Mouse (Mus musculus): ENCODE data around the gene Nps. TPM values are rescaled to one million over a fixed set of nuclear protein-coding genes. Genes with fewer than 3 reads are reported as not detected.
"Not testable (repeated sequence)": the region's sequence is repeated elsewhere in the genome, so short reads cannot be mapped to it uniquely, and the experiment has no call there.

The Nps gene
- not detected in 2 replicates for polyA plus RNA-seq (2014; fragmentation: Nextera tagmentation; extraction: Ambion mirVana)

GRCm38 (mm10) chr7:135258053-135258753 lies at the start of gene Nps:
Gene Nps, plus strand, starts transcription at chr7:135258703.
- H3K27ac ChIP-seq (ENCODE audit: low read depth, low read length); H3K4me2 ChIP-seq (ENCODE audit: low read depth); H3K4me3 ChIP-seq (ENCODE audit: low read depth, low read length); H3K9me3 ChIP-seq (ENCODE audit: control insufficient read depth, low read length); H3K4me1 ChIP-seq (ENCODE audit: control insufficient read depth, insufficient read depth, low read length); DNase-seq (ENCODE audit: low spot score); H3K27me3 ChIP-seq (ENCODE audit: control insufficient read depth, insufficient read depth, low read length); H3K9ac ChIP-seq (ENCODE audit: low read length); ATAC-seq (ENCODE audit: insufficient read depth, low FRiP score, low TSS enrichment); H3K36me3 ChIP-seq (ENCODE audit: control insufficient read depth, insufficient read depth, low read length): not testable (repeated sequence)
- 90% methylated on average over 19 of the region's 19 CpGs for WGBS

DNA sequence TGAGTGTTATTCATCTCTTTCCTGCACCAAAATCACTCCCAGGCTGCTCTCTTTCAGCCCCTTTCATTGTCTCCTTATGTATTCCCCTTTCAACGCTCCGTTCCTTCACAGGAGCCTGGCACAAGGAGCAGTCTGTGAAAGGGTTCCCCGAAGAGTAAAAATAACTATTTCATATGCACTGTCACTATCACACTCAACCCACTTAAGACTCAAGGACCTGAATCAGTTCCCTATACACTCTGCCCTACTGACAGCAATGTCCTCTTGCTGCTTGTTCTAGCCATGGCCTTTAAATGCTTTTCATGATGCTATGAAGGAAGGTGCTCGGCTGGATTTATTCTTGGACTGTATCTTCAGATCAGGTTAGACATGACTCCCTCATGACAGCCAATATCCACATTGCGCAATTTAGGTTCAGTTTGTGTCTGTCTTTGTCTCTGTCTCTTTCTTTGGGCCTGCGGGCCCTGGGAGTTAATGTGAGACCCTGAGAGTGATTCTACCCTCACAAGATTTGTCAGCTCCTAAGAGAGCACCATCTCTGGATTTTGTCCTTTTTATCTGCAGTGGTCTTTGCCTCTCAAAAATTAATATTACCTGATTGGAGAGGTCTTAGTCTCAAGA lies 49.4 kb upstream of the Nps start:
- DNase-seq (ENCODE audit: low spot score) = no peak
- H3K4me2 ChIP-seq (ENCODE audit: low read depth) = no peak overlapping the region
- no peaks in the 10 kb centered on the region for H3K9me3 ChIP-seq (ENCODE audit: control insufficient read depth, low read length)
- 87% methylated on average over 6 of the region's 6 CpGs for WGBS
- H3K27ac ChIP-seq (ENCODE audit: low read depth, low read length) = no peak overlapping the region
- H3K9ac ChIP-seq (ENCODE audit: low read length) = no peak overlapping the region
- H3K4me3 ChIP-seq (ENCODE audit: low read depth, low read length) = no peak overlapping the region
- no peaks in the 10 kb centered on the region for H3K27me3 ChIP-seq (ENCODE audit: control insufficient read depth, insufficient read depth, low read length)
- no peak for ATAC-seq (ENCODE audit: insufficient read depth, low FRiP score, low TSS enrichment)
- H3K36me3 ChIP-seq (ENCODE audit: control insufficient read depth, insufficient read depth, low read length) = no peaks in the 10 kb centered on the region
- no peaks in the 10 kb centered on the region for H3K4me1 ChIP-seq (ENCODE audit: control insufficient read depth, insufficient read depth, low read length)

- Histone ChIP-seq H3K4me3 (ENCODE audit: low read depth, low read length) (no peak overlapping the region), H3K27me3 (ENCODE audit: control insufficient read depth, insufficient read depth, low read length) (no peaks in the 10 kb centered on the region), H3K9me3 (ENCODE audit: control insufficient read depth, low read length) (no peaks in the 10 kb centered on the region), H3K4me2 (ENCODE audit: low read depth) (no peak overlapping the region), H3K27ac (ENCODE audit: low read depth, low read length) (no peak overlapping the region), H3K4me1 (ENCODE audit: control insufficient read depth, insufficient read depth, low read length) (no peaks in the 10 kb centered on the region), H3K36me3 (ENCODE audit: control insufficient read depth, insufficient read depth, low read length) (no peaks in the 10 kb centered on the region), H3K9ac (ENCODE audit: low read length) (no peak overlapping the region)
- ATAC-seq (ENCODE audit: insufficient read depth, low FRiP score, low TSS enrichment) (no peak), DNase-seq (ENCODE audit: low spot score) (no peak)
Observed at GRCm38 (mm10) chr7:135210296-135210695, 48.2 kb upstream of the Nps start.

DNA sequence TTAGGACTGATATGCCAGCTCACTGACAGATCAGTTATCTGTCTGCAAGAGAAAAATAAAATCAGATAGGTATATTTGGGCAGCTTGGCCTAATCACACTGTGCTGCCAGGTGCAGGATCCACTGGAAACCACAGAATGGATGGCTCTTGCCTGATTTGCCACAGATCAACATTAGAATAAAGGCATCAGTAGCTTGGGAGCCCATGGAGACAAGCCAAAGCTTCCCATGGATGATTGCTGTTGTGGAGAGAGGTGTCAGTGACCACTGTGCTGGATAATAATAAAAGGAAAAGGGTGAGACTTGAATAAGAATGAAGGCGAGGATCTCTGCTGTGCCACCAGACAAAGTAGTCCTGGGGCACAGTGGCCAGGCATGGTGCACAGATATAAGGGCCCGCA lies 47.7 kb upstream of the Nps start:
- no peaks in the 10 kb centered on the region for H3K9me3 ChIP-seq (ENCODE audit: control insufficient read depth, low read length)
- H3K27ac ChIP-seq (ENCODE audit: low read depth, low read length) = no peak overlapping the region
- H3K4me2 ChIP-seq (ENCODE audit: low read depth) = no peak overlapping the region
- no peaks in the 10 kb centered on the region for H3K36me3 ChIP-seq (ENCODE audit: control insufficient read depth, insufficient read depth, low read length)
- no peak for ATAC-seq (ENCODE audit: insufficient read depth, low FRiP score, low TSS enrichment)
- H3K9ac ChIP-seq (ENCODE audit: low read length) = no peak overlapping the region
- no peaks in the 10 kb centered on the region for H3K4me1 ChIP-seq (ENCODE audit: control insufficient read depth, insufficient read depth, low read length)
- no peaks in the 10 kb centered on the region for H3K27me3 ChIP-seq (ENCODE audit: control insufficient read depth, insufficient read depth, low read length)
- no peak overlapping the region for H3K4me3 ChIP-seq (ENCODE audit: low read depth, low read length)
- WGBS = 87% methylated on average over 2 of the region's 2 CpGs
- no peak for DNase-seq (ENCODE audit: low spot score)

DNA sequence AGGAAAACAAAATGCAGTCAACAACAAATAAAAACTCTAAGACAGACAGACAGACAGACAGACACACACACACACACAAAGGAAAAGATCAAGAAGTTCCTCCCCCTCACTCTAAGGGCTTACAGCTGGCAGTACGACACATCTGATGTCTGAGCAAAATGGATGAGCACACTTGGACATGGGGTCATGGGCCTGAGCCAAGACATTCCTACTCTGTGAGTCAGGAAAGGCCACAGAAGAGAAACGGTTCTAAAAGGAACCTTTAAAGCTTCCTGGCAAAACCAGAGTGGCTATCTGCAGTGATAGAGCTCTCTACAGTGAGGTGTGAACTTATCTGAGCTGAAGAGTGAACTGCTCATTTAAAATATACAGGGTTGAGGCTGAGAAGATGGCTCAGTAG lies 46.0 kb upstream of the Nps start:
- no peak for DNase-seq (ENCODE audit: low spot score)
- Histone ChIP-seq H3K27ac (ENCODE audit: low read depth, low read length) (no peak overlapping the region), H3K4me3 (ENCODE audit: low read depth, low read length) (no peak overlapping the region), H3K9ac (ENCODE audit: low read length) (no peak overlapping the region), H3K36me3 (ENCODE audit: control insufficient read depth, insufficient read depth, low read length) (no peaks in the 10 kb centered on the region), H3K27me3 (ENCODE audit: control insufficient read depth, insufficient read depth, low read length) (no peaks in the 10 kb centered on the region), H3K9me3 (ENCODE audit: control insufficient read depth, low read length) (no peaks in the 10 kb centered on the region), H3K4me2 (ENCODE audit: low read depth) (no peak overlapping the region), H3K4me1 (ENCODE audit: control insufficient read depth, insufficient read depth, low read length) (no peaks in the 10 kb centered on the region)
- ATAC-seq (ENCODE audit: insufficient read depth, low FRiP score, low TSS enrichment) = no peak
- WGBS = 66% methylated on average over 2 of the region's 2 CpGs

GRCm38 (mm10) chr7:135221475-135221874 lies 37.0 kb upstream of the Nps start:
- 86% methylated on average over 2 of the region's 2 CpGs for WGBS
- no peak for ATAC-seq (ENCODE audit: insufficient read depth, low FRiP score, low TSS enrichment)

DNA sequence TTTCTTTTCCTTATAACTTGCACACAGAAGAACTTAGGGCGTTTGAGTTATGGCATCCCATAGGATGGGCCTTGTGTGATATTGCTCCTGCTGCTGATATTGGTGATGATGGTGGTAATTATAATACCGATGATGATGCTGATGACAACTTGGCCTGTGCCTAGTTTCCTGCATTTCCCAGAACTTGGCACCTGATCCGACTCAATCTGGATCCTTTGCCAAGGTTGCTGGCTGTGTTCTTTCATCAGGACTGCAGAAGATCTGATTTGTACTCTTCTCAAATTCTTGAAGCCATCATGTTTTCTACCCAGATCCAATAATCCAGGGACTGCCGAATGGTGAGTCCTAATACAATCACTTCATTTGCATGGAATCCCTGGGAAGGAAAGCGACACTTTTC lies 32.5 kb upstream of the Nps start:
- Histone ChIP-seq H3K9me3 (ENCODE audit: control insufficient read depth, low read length) (no peaks in the 10 kb centered on the region), H3K27me3 (ENCODE audit: control insufficient read depth, insufficient read depth, low read length) (no peaks in the 10 kb centered on the region), H3K27ac (ENCODE audit: low read depth, low read length) (no peak overlapping the region), H3K4me1 (ENCODE audit: control insufficient read depth, insufficient read depth, low read length) (no peaks in the 10 kb centered on the region), H3K9ac (ENCODE audit: low read length) (no peak overlapping the region), H3K36me3 (ENCODE audit: control insufficient read depth, insufficient read depth, low read length) (no peaks in the 10 kb centered on the region), H3K4me3 (ENCODE audit: low read depth, low read length) (no peak overlapping the region), H3K4me2 (ENCODE audit: low read depth) (no peak overlapping the region)
- ATAC-seq (ENCODE audit: insufficient read depth, low FRiP score, low TSS enrichment) = no peak
- WGBS = 93% methylated on average over 5 of the region's 5 CpGs
- no peak for DNase-seq (ENCODE audit: low spot score)

More at GRCm38 (mm10) chr7:135221475-135221874, 37.0 kb upstream of the Nps start:
- DNase-seq (ENCODE audit: low spot score) = no peak
- H3K27me3 ChIP-seq (ENCODE audit: control insufficient read depth, insufficient read depth, low read length) = no peaks in the 10 kb centered on the region
- H3K4me1 ChIP-seq (ENCODE audit: control insufficient read depth, insufficient read depth, low read length) = no peaks in the 10 kb centered on the region
- no peaks in the 10 kb centered on the region for H3K9me3 ChIP-seq (ENCODE audit: control insufficient read depth, low read length)
- H3K9ac ChIP-seq (ENCODE audit: low read length) = no peak overlapping the region
- no peak overlapping the region for H3K27ac ChIP-seq (ENCODE audit: low read depth, low read length)
- H3K4me2 ChIP-seq (ENCODE audit: low read depth) = no peak overlapping the region
- no peak overlapping the region for H3K4me3 ChIP-seq (ENCODE audit: low read depth, low read length)
- H3K36me3 ChIP-seq (ENCODE audit: control insufficient read depth, insufficient read depth, low read length) = no peaks in the 10 kb centered on the region

DNA sequence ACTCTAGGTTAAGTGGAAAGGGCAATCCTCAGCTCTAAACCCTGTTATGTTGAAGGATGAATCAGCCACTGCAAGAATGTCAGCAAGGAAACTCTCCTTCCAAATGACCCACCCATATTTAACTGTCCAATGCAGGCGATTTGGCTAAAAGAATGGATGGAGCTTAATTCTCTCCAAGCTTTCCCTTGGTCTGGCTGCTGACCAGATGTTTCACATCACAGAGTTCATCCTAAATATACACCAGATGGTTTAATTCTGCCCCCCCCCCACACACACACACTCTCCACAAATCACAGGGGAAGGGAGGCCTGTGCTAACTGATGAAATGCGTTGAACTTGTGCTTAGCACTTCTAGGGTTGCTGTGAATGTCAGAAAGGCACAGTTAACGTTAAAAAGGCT lies 21.4 kb upstream of the Nps start:
- no peaks in the 10 kb centered on the region for H3K36me3 ChIP-seq (ENCODE audit: control insufficient read depth, insufficient read depth, low read length)
- no peaks in the 10 kb centered on the region for H3K4me1 ChIP-seq (ENCODE audit: control insufficient read depth, insufficient read depth, low read length)
- 54% methylated on average over 3 of the region's 3 CpGs for WGBS
- ATAC-seq (ENCODE audit: insufficient read depth, low FRiP score, low TSS enrichment) (no peak), DNase-seq (ENCODE audit: low spot score) (no peak)
- H3K27me3 ChIP-seq (ENCODE audit: control insufficient read depth, insufficient read depth, low read length) = no peaks in the 10 kb centered on the region
- H3K27ac ChIP-seq (ENCODE audit: low read depth, low read length) = no peak overlapping the region
- no peaks in the 10 kb centered on the region for H3K9me3 ChIP-seq (ENCODE audit: control insufficient read depth, low read length)
- no peak overlapping the region for H3K9ac ChIP-seq (ENCODE audit: low read length)
- H3K4me3 ChIP-seq (ENCODE audit: low read depth, low read length) = no peak overlapping the region
- no peak overlapping the region for H3K4me2 ChIP-seq (ENCODE audit: low read depth)

GRCm38 (mm10) chr7:135239441-135239840 lies 19.1 kb upstream of the Nps start:
- no peak for DNase-seq (ENCODE audit: low spot score)
- Histone ChIP-seq H3K4me2 (ENCODE audit: low read depth) (no peak overlapping the region), H3K36me3 (ENCODE audit: control insufficient read depth, insufficient read depth, low read length) (no peaks in the 10 kb centered on the region), H3K4me3 (ENCODE audit: low read depth, low read length) (no peak overlapping the region), H3K9ac (ENCODE audit: low read length) (no peak overlapping the region), H3K27me3 (ENCODE audit: control insufficient read depth, insufficient read depth, low read length) (no peaks in the 10 kb centered on the region), H3K9me3 (ENCODE audit: control insufficient read depth, low read length) (no peaks in the 10 kb centered on the region), H3K27ac (ENCODE audit: low read depth, low read length) (no peak overlapping the region), H3K4me1 (ENCODE audit: control insufficient read depth, insufficient read depth, low read length) (no peaks in the 10 kb centered on the region)
- WGBS = 87% methylated on average over 4 of the region's 4 CpGs
- ATAC-seq (ENCODE audit: insufficient read depth, low FRiP score, low TSS enrichment) = no peak

Measured in neural tube, embryonic 11.5 days (tissue).